Mouse (Mus musculus) bone marrow macrophage, adult 2 months (primary cell): ENCODE data around the gene Ilvbl.

Source experiments
- CTCF ChIP-seq: IDR thresholded peaks from 2 replicates; pipeline ENCODE4 v1.5.1; 2012; ENCODE audit warnings: low read depth, mild to moderate bottlenecking, low read length, moderate library complexity
- POLR2A ChIP-seq: IDR thresholded peaks from 2 replicates; pipeline ENCODE4 v1.6.1; 2012; ENCODE audit warnings: mild to moderate bottlenecking, low read depth, low read length, borderline replicate concordance

DNA sequence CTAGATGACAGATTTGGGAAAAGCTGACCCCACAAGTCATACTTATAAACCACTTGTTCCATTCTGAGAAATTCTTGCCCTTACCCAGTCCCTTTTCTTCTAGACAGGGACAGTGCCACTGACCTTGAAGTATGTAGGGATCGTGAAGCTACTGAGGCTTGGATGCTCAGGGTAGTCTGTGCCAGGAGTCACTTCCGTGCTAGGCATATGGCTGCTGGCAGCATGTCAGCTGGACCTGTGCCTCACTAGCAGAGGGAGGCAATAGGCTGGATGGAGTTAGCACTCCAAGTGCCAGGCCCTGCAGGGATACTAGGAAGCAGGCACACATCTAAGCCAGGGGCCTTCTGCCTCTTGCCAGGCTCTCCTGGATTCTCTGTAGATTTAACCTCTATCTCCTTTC lies 1.5 kb downstream of the Ilvbl start:
- no peak for TF ChIP-seq CTCF
- no peak for TF ChIP-seq POLR2A
